Mouse (Mus musculus): ENCODE measurements around the gene Rftn2. TPM values are rescaled to one million over a fixed set of nuclear protein-coding genes. Genes with fewer than 3 reads are reported as not detected.

Rftn2 gene
- total RNA-seq, 4 experiments from 2014 or later = 20.8 to 37.2 (median 30.9) TPM

- DNase-seq = peak; percentile 65
Observed at GRCm38 (mm10) chr1:55123561-55123960, 103.0 kb downstream of the Rftn2 start.

- peak; percentile 37 for DNase-seq
Observed at GRCm38 (mm10) chr1:55123046-55123445, 103.5 kb downstream of the Rftn2 start.

Other genes starting within 250 kb of the Rftn2 start
- gene Sf3b1, start 199.3 kb downstream of the Rftn2 start, total RNA-seq (2022) = 100 to 1,000 TPM; 120 to 217 (median 165) TPM
- gene Coq10b, start 174.0 kb downstream of the Rftn2 start, total RNA-seq (2022) = 100 to 1,000 TPM; 100 to 138 (median 107) TPM
- 1,000 to 10,000 TPM in 1 of 4 experiments, 100 to 1,000 TPM in 3; 299 to 1,036 (median 606) TPM for gene Hspe1, start 138.7 kb downstream of the Rftn2 start, total RNA-seq (2022)
- gene Hspd1, start 138.5 kb downstream of the Rftn2 start, total RNA-seq (2022) = 1,000 to 10,000 TPM in 2 of 4 experiments, 100 to 1,000 TPM in 2; 545 to 1,761 (median 966) TPM
- gene Mob4, start 95.6 kb downstream of the Rftn2 start, total RNA-seq (2022) = 100 to 1,000 TPM; 120 to 399 (median 199) TPM
- 1 to 10 TPM; 6.3 to 7.4 (median 7.0) TPM for gene Mars2, start 10.4 kb upstream of the Rftn2 start, total RNA-seq (2022)
- under 1 TPM in 2 of 4 experiments, not detected in 2; 0.23 to 0.28 TPM for gene Boll, start 136.7 kb upstream of the Rftn2 start, total RNA-seq (2022)
- 1 to 10 TPM; 4.7 to 9.0 (median 6.6) TPM for gene Plcl1, start 179.1 kb upstream of the Rftn2 start, total RNA-seq (2022)